Mouse (Mus musculus) myocyte (in vitro differentiated cells): ENCODE results near the gene Gm28042.

Source experiments
- MYOD1 ChIP-seq, 3 experiments: IDR thresholded peaks; one replicate each; pipeline ENCODE4 v1.6.1; 2011; ENCODE audit warnings: control low read depth in 2 of 3, low read depth in 2 of 3, mild to moderate bottlenecking in 2 of 3, moderate library complexity in 1 of 3; ENCODE audit not compliant: insufficient read length in 2 of 3, control insufficient read depth in 1 of 3
- POLR2A ChIP-seq: IDR thresholded peaks from one replicate; pipeline ENCODE4 v1.6.1; 2011; ENCODE audit warnings: low read depth, mild to moderate bottlenecking, control low read depth, moderate library complexity; ENCODE audit not compliant: insufficient read length
- REST ChIP-seq: IDR thresholded peaks from one replicate; pipeline ENCODE4 v1.6.1; 2011; ENCODE audit warnings: mild to moderate bottlenecking, control low read depth, moderate library complexity; ENCODE audit not compliant: insufficient read depth, insufficient read length
- SRF ChIP-seq: IDR thresholded peaks from one replicate; pipeline ENCODE4 v1.6.1; 2011; ENCODE audit warnings: low read depth; ENCODE audit not compliant: control insufficient read depth, insufficient read length

DNA sequence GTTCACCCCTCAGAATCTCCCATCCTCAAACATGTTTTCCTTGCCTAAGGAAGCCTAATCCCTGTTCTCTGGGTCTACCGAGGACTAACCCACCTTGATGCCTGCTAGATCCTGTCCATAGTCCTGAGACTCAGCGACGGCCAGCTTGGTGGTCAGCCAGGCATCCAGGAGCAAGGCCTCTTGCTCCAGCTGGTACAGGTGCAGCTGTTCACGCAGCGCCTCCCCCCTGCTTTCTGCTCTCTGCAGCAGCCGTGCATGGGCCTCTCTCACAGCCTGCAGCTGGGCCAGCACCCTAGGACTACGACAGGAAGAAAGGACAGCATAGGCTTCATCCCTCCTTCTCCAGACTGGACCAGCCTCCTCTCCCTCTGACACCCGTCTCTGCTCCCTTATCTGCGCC, 20.9 kb downstream of the Gm28042 start:
- TF ChIP-seq REST (no peak), POLR2A (no peak), SRF (no peak), MYOD1 (IDR thresholded peaks at IDR 0.05; ENCODE audit: control insufficient read depth in 1 of 3, insufficient read length in 2 of 3, low read depth in 2 of 3) (peak in 1 of 3 experiments; percentile 63)
